Mouse (Mus musculus): ENCODE measurements around the gene Ifngr2. TPM values are rescaled to one million over a fixed set of nuclear protein-coding genes. Genes with fewer than 3 reads are reported as not detected.

The Ifngr2 gene
- polyA plus RNA-seq, 1 experiment from 2014 or later = 44.0 TPM

GRCm38 (mm10) chr16:91582307-91582706 is 35.4 kb downstream of the Ifngr2 start:
- 80% methylated on average over 2 of the region's 2 CpGs for WGBS
- no peaks in the 10 kb centered on the region for H3K4me1 ChIP-seq (ENCODE audit: control insufficient read depth, insufficient read depth, low read length)

GRCm38 (mm10) chr16:91585617-91586016 is 38.7 kb downstream of the Ifngr2 start:
- Histone ChIP-seq H3K27me3 (ENCODE audit: control insufficient read depth, insufficient read depth, low read length) (no peaks in the 10 kb centered on the region), H3K27ac (ENCODE audit: low read length) (no peak overlapping the region), H3K4me2 (replicated peaks; ENCODE audit: low read depth, low read length) (no peak overlapping the region), H3K4me1 (ENCODE audit: control insufficient read depth, insufficient read depth, low read length) (no peaks in the 10 kb centered on the region), H3K4me3 (ENCODE audit: low read depth, low read length) (no peak overlapping the region), H3K36me3 (ENCODE audit: control insufficient read depth, insufficient read depth, low read length) (peaks cover 4% of the 10 kb centered on the region; the same call in 1 of the 2 replicates), H3K9me3 (ENCODE audit: control insufficient read depth, low read depth, low read length) (no peaks in the 10 kb centered on the region), H3K9ac (replicated peaks; ENCODE audit: low read depth, low read length) (no peak overlapping the region)
- no peak for ATAC-seq (ENCODE audit: insufficient number of reproducible peaks, insufficient read depth, low FRiP score, low read depth)
- 83% methylated on average over 5 of the region's 5 CpGs for WGBS

More at GRCm38 (mm10) chr16:91582307-91582706, 35.4 kb downstream of the Ifngr2 start:
- no peak overlapping the region for H3K4me2 ChIP-seq (replicated peaks; ENCODE audit: low read depth, low read length)
- no peak overlapping the region for H3K27ac ChIP-seq (ENCODE audit: low read length)
- no peak for ATAC-seq (ENCODE audit: insufficient number of reproducible peaks, insufficient read depth, low FRiP score, low read depth)
- H3K9me3 ChIP-seq (ENCODE audit: control insufficient read depth, low read depth, low read length) = no peaks in the 10 kb centered on the region
- H3K9ac ChIP-seq (replicated peaks; ENCODE audit: low read depth, low read length) = no peak overlapping the region
- H3K4me3 ChIP-seq (ENCODE audit: low read depth, low read length) = no peak overlapping the region
- H3K36me3 ChIP-seq (ENCODE audit: control insufficient read depth, insufficient read depth, low read length) = peaks cover 4% of the 10 kb centered on the region; the same call in 1 of the 2 replicates
- no peaks in the 10 kb centered on the region for H3K27me3 ChIP-seq (ENCODE audit: control insufficient read depth, insufficient read depth, low read length)

DNA sequence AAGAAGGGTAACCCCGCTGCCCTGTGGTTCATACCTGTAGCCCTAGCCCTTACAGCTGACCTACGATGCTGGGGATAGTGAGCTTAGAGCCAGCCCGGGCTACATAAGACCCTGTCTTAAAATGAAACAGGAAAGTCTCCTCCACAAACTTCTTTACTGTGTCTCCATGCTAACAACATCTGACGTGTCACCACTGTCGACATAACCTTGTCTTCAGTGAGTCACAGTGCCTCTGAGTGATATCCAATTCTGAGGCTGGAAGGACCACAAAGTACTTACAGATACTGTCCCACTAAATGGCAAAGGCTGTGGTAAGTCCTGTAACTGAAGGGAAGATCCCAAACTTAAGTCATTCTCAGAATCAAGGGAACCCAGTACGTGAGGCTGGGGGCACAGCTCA is 39.4 kb downstream of the Ifngr2 start:
- H3K9me3 ChIP-seq (ENCODE audit: control insufficient read depth, low read depth, low read length) = no peaks in the 10 kb centered on the region
- no peak overlapping the region for H3K4me3 ChIP-seq (ENCODE audit: low read depth, low read length)
- no peak overlapping the region for H3K27ac ChIP-seq (ENCODE audit: low read length)
- H3K36me3 ChIP-seq (ENCODE audit: control insufficient read depth, insufficient read depth, low read length) = peaks cover 1% of the 10 kb centered on the region; the same call in 1 of the 2 replicates
- no peak overlapping the region for H3K4me2 ChIP-seq (replicated peaks; ENCODE audit: low read depth, low read length)
- H3K27me3 ChIP-seq (ENCODE audit: control insufficient read depth, insufficient read depth, low read length) = no peaks in the 10 kb centered on the region
- H3K4me1 ChIP-seq (ENCODE audit: control insufficient read depth, insufficient read depth, low read length) = no peaks in the 10 kb centered on the region
- ATAC-seq (ENCODE audit: insufficient number of reproducible peaks, insufficient read depth, low FRiP score, low read depth) = no peak
- 92% methylated on average over 6 of the region's 6 CpGs for WGBS
- H3K9ac ChIP-seq (replicated peaks; ENCODE audit: low read depth, low read length) = no peak overlapping the region

DNA sequence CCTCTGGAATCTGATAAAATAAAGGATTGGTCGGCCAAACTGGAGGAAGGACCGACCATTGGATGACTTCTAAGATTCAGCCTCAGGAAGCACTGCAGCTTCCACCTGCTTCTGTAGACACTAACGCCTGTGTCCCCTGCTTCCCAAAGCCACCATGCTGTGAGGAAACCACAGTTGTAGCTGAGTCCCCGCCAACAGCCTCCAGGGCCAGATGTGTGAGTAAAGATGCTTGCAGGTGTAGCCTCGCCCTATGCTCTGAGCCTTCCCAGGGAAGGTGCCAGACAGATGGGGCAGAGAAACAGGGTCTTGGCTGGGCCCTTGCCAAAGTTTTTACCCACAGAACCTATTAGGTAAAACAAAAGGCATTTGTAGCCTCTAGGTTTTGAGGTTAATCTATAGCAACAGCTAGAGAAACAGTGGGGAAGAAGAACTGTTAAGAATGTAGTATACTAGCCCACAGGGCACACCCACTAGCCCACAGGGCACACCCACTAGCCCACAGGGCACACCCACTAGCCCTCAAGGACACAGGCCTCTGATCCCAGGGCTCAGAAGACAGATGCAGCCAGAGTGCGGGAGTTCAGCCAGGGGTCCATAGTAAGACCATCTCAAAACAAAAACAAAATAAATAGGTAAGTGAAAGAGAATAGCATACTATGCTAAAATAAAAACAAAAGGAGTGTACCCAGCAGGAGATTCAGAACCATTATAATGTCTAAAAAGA is 41.0 kb downstream of the Ifngr2 start:
- H3K4me3 ChIP-seq (ENCODE audit: low read depth, low read length) = no peak overlapping the region
- no peaks in the 10 kb centered on the region for H3K27me3 ChIP-seq (ENCODE audit: control insufficient read depth, insufficient read depth, low read length)
- H3K36me3 ChIP-seq (ENCODE audit: control insufficient read depth, insufficient read depth, low read length) = no peaks in the 10 kb centered on the region; the same call in 1 of the 2 replicates
- H3K4me2 ChIP-seq (replicated peaks; ENCODE audit: low read depth, low read length) = no peak overlapping the region
- H3K9me3 ChIP-seq (ENCODE audit: control insufficient read depth, low read depth, low read length) = no peaks in the 10 kb centered on the region
- H3K4me1 ChIP-seq (ENCODE audit: control insufficient read depth, insufficient read depth, low read length) = 0 out of 2 replicates have a peak, but pooled peaks cover 4% of the 10 kb centered on the region
- no peak for ATAC-seq (ENCODE audit: insufficient number of reproducible peaks, insufficient read depth, low FRiP score, low read depth)
- no peak overlapping the region for H3K9ac ChIP-seq (replicated peaks; ENCODE audit: low read depth, low read length)
- WGBS = 64% methylated on average over 6 of the region's 6 CpGs
- H3K27ac ChIP-seq (ENCODE audit: low read length) = no peak overlapping the region

- H3K27ac ChIP-seq (ENCODE audit: low read length) = no peak overlapping the region
- ATAC-seq (ENCODE audit: insufficient number of reproducible peaks, insufficient read depth, low FRiP score, low read depth) = no peak
- no peak overlapping the region for H3K4me3 ChIP-seq (ENCODE audit: low read depth, low read length)
- H3K9me3 ChIP-seq (ENCODE audit: control insufficient read depth, low read depth, low read length) = no peaks in the 10 kb centered on the region
- no peak overlapping the region for H3K9ac ChIP-seq (replicated peaks; ENCODE audit: low read depth, low read length)
- 0 out of 2 replicates have a peak, but pooled peaks cover 4% of the 10 kb centered on the region for H3K4me1 ChIP-seq (ENCODE audit: control insufficient read depth, insufficient read depth, low read length)
- no peak overlapping the region for H3K4me2 ChIP-seq (replicated peaks; ENCODE audit: low read depth, low read length)
- WGBS = 87% methylated on average over 3 of the region's 3 CpGs
- no peaks in the 10 kb centered on the region for H3K27me3 ChIP-seq (ENCODE audit: control insufficient read depth, insufficient read depth, low read length)
- no peaks in the 10 kb centered on the region for H3K36me3 ChIP-seq (ENCODE audit: control insufficient read depth, insufficient read depth, low read length)
Observed at GRCm38 (mm10) chr16:91588703-91589102, 41.8 kb downstream of the Ifngr2 start.

- Histone ChIP-seq H3K36me3 (ENCODE audit: control insufficient read depth, insufficient read depth, low read length) (no peaks in the 10 kb centered on the region; the same call in 1 of the 2 replicates), H3K4me3 (ENCODE audit: low read depth, low read length) (no peak overlapping the region), H3K9me3 (ENCODE audit: control insufficient read depth, low read depth, low read length) (no peaks in the 10 kb centered on the region), H3K27ac (ENCODE audit: low read length) (no peak overlapping the region), H3K9ac (replicated peaks; ENCODE audit: low read depth, low read length) (no peak overlapping the region), H3K27me3 (ENCODE audit: control insufficient read depth, insufficient read depth, low read length) (no peaks in the 10 kb centered on the region), H3K4me2 (replicated peaks; ENCODE audit: low read depth, low read length) (no peak overlapping the region), H3K4me1 (ENCODE audit: control insufficient read depth, insufficient read depth, low read length) (0 out of 2 replicates have a peak, but pooled peaks cover 7% of the 10 kb centered on the region)
- no peak for ATAC-seq (ENCODE audit: insufficient number of reproducible peaks, insufficient read depth, low FRiP score, low read depth)
- 35% methylated on average over 8 of the region's 8 CpGs for WGBS
Observed at GRCm38 (mm10) chr16:91592162-91592561, 45.3 kb downstream of the Ifngr2 start.

DNA sequence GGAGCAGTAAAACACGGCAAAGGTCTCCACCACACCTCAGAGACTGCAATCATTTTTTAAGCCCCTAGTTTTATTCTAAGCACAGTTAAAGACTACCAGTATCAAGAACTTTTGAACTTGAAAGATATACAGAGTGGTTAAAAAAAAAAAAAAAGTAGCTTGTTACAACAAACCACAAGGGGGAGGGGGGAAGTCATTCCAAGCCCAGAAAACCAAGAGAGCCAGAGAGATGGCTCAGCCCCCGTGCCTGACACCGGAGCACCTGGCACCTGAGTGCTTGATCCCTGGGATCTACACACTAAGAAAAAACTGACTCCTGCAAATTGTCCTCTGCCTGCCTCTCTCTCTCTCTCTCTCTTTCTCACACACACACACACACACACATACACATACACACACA is 46.4 kb downstream of the Ifngr2 start:
- Histone ChIP-seq H3K9me3 (ENCODE audit: control insufficient read depth, low read depth, low read length) (no peaks in the 10 kb centered on the region), H3K4me1 (ENCODE audit: control insufficient read depth, insufficient read depth, low read length) (0 out of 2 replicates have a peak, but pooled peaks cover 7% of the 10 kb centered on the region), H3K36me3 (ENCODE audit: control insufficient read depth, insufficient read depth, low read length) (no peaks in the 10 kb centered on the region; the same call in 1 of the 2 replicates), H3K4me2 (replicated peaks; ENCODE audit: low read depth, low read length) (no peak overlapping the region), H3K27me3 (ENCODE audit: control insufficient read depth, insufficient read depth, low read length) (no peaks in the 10 kb centered on the region), H3K9ac (replicated peaks; ENCODE audit: low read depth, low read length) (no peak overlapping the region), H3K27ac (ENCODE audit: low read length) (no peak overlapping the region), H3K4me3 (ENCODE audit: low read depth, low read length) (no peak overlapping the region)
- ATAC-seq (ENCODE audit: insufficient number of reproducible peaks, insufficient read depth, low FRiP score, low read depth) = no peak
- WGBS = 42% methylated on average over 3 of the region's 3 CpGs

- Histone ChIP-seq H3K4me2 (replicated peaks; ENCODE audit: low read depth, low read length) (no peak overlapping the region), H3K27ac (ENCODE audit: low read length) (no peak overlapping the region), H3K9me3 (ENCODE audit: control insufficient read depth, low read depth, low read length) (no peaks in the 10 kb centered on the region), H3K36me3 (ENCODE audit: control insufficient read depth, insufficient read depth, low read length) (no peaks in the 10 kb centered on the region; the same call in 1 of the 2 replicates), H3K27me3 (ENCODE audit: control insufficient read depth, insufficient read depth, low read length) (no peaks in the 10 kb centered on the region), H3K4me1 (ENCODE audit: control insufficient read depth, insufficient read depth, low read length) (0 out of 2 replicates have a peak, but pooled peaks cover 7% of the 10 kb centered on the region), H3K9ac (replicated peaks; ENCODE audit: low read depth, low read length) (no peak overlapping the region), H3K4me3 (ENCODE audit: low read depth, low read length) (no peak overlapping the region)
- no peak for ATAC-seq (ENCODE audit: insufficient number of reproducible peaks, insufficient read depth, low FRiP score, low read depth)
- WGBS = 88% methylated on average over 6 of the region's 6 CpGs
Observed at GRCm38 (mm10) chr16:91595076-91595475, 48.2 kb downstream of the Ifngr2 start.

All from stomach, embryonic 14.5 days (tissue).